Mouse (Mus musculus): ENCODE measurements at regions not wholly inside any gene's neighbourhood (a gene's known extent, or its start where the extent isn't known, plus 50 kb on each side); places are given as distances from the start of the nearest gene placed in this dataset.

GRCm38 (mm10) chr6:145677475-145678325 is 62.1 kb downstream of the Tuba3b start:
- H3K27me3 ChIP-seq (replicated peaks; ENCODE audit: control insufficient read depth, insufficient read depth, low read length) = no peaks in the 10 kb centered on the region
- H3K9ac ChIP-seq (ENCODE audit: low read length) = no peak overlapping the region
- DNase-seq (ENCODE audit: low spot score) (peak; percentile 76), ATAC-seq (peak; percentile 94)
- no peak overlapping the region for H3K4me3 ChIP-seq (ENCODE audit: low read depth, low read length)
- H3K36me3 ChIP-seq (ENCODE audit: control insufficient read depth, insufficient read depth, low read length) = no peaks in the 10 kb centered on the region
- H3K27ac ChIP-seq (ENCODE audit: low read depth, low read length) = no peak overlapping the region
- H3K4me2 ChIP-seq (ENCODE audit: low read length) = no peak overlapping the region
- no peaks in the 10 kb centered on the region for H3K4me1 ChIP-seq (ENCODE audit: control insufficient read depth, insufficient read depth, low read length)
- H3K9me3 ChIP-seq (replicated peaks; ENCODE audit: control insufficient read depth, low read length) = no peaks in the 10 kb centered on the region
- 63% methylated on average over 7 of the region's 7 CpGs for WGBS

GRCm38 (mm10) chr6:145679516-145679915 is 64.0 kb downstream of the Tuba3b start:
- Histone ChIP-seq H3K9me3 (replicated peaks; ENCODE audit: control insufficient read depth, low read length) (no peaks in the 10 kb centered on the region), H3K9ac (ENCODE audit: low read length) (no peak overlapping the region), H3K4me1 (ENCODE audit: control insufficient read depth, insufficient read depth, low read length) (0 out of 2 replicates have a peak, but pooled peaks cover 2% of the 10 kb centered on the region), H3K27ac (ENCODE audit: low read depth, low read length) (no peak overlapping the region), H3K27me3 (replicated peaks; ENCODE audit: control insufficient read depth, insufficient read depth, low read length) (no peaks in the 10 kb centered on the region), H3K4me3 (ENCODE audit: low read depth, low read length) (no peak overlapping the region), H3K36me3 (ENCODE audit: control insufficient read depth, insufficient read depth, low read length) (no peaks in the 10 kb centered on the region), H3K4me2 (ENCODE audit: low read length) (no peak overlapping the region)
- ATAC-seq (no peak), DNase-seq (ENCODE audit: low spot score) (no peak)
- 82% methylated on average over 1 of the region's 1 CpGs for WGBS

GRCm38 (mm10) chr6:145687073-145687472 is 59.5 kb upstream of the Rassf8 start:
- Histone ChIP-seq H3K27me3 (replicated peaks; ENCODE audit: control insufficient read depth, insufficient read depth, low read length) (no peaks in the 10 kb centered on the region), H3K36me3 (ENCODE audit: control insufficient read depth, insufficient read depth, low read length) (no peaks in the 10 kb centered on the region), H3K9me3 (replicated peaks; ENCODE audit: control insufficient read depth, low read length) (no peaks in the 10 kb centered on the region), H3K4me1 (ENCODE audit: control insufficient read depth, insufficient read depth, low read length) (0 out of 2 replicates have a peak, but pooled peaks cover 2% of the 10 kb centered on the region), H3K27ac (ENCODE audit: low read depth, low read length) (no peak overlapping the region), H3K4me3 (ENCODE audit: low read depth, low read length) (no peak overlapping the region), H3K4me2 (ENCODE audit: low read length) (no peak overlapping the region), H3K9ac (ENCODE audit: low read length) (no peak overlapping the region)
- ATAC-seq (no peak), DNase-seq (ENCODE audit: low spot score) (no peak)
- WGBS = 44% methylated on average over 6 of the region's 6 CpGs

- no peak overlapping the region for H3K27ac ChIP-seq (ENCODE audit: low read depth, low read length)
- no peak overlapping the region for H3K4me3 ChIP-seq (ENCODE audit: low read depth, low read length)
- no peaks in the 10 kb centered on the region for H3K9me3 ChIP-seq (replicated peaks; ENCODE audit: control insufficient read depth, low read length)
- no peaks in the 10 kb centered on the region for H3K36me3 ChIP-seq (ENCODE audit: control insufficient read depth, insufficient read depth, low read length)
- DNase-seq (ENCODE audit: low spot score) (no peak), ATAC-seq (no peak)
- no peaks in the 10 kb centered on the region for H3K4me1 ChIP-seq (ENCODE audit: control insufficient read depth, insufficient read depth, low read length)
- no peaks in the 10 kb centered on the region for H3K27me3 ChIP-seq (replicated peaks; ENCODE audit: control insufficient read depth, insufficient read depth, low read length)
- WGBS = 70% methylated on average over 3 of the region's 3 CpGs
- no peak overlapping the region for H3K9ac ChIP-seq (ENCODE audit: low read length)
- no peak overlapping the region for H3K4me2 ChIP-seq (ENCODE audit: low read length)
These were observed 54.9 kb upstream of the Rassf8 start for GRCm38 (mm10) chr6:145691680-145692079.

GRCm38 (mm10) chr6:145694817-145695216 is 51.7 kb upstream of the Rassf8 start:
- H3K4me3 ChIP-seq (ENCODE audit: low read depth, low read length) = no peak overlapping the region
- WGBS = 73% methylated on average over 3 of the region's 3 CpGs
- no peak overlapping the region for H3K27ac ChIP-seq (ENCODE audit: low read depth, low read length)

More at GRCm38 (mm10) chr6:145694817-145695216, 51.7 kb upstream of the Rassf8 start:
- Histone ChIP-seq H3K27me3 (replicated peaks; ENCODE audit: control insufficient read depth, insufficient read depth, low read length) (no peaks in the 10 kb centered on the region), H3K36me3 (ENCODE audit: control insufficient read depth, insufficient read depth, low read length) (no peaks in the 10 kb centered on the region), H3K9me3 (replicated peaks; ENCODE audit: control insufficient read depth, low read length) (no peaks in the 10 kb centered on the region), H3K4me2 (ENCODE audit: low read length) (no peak overlapping the region), H3K9ac (ENCODE audit: low read length) (no peak overlapping the region), H3K4me1 (ENCODE audit: control insufficient read depth, insufficient read depth, low read length) (no peaks in the 10 kb centered on the region)
- ATAC-seq = no peak
- no peak for DNase-seq (ENCODE audit: low spot score)

All from forebrain, embryonic 14.5 days (tissue).